Mouse (Mus musculus) embryonic fibroblast, embryonic 13.5 days (primary cell): ENCODE results near the gene Gm49416. TPM values are rescaled to one million over a fixed set of nuclear protein-coding genes. Genes with fewer than 3 reads are reported as not detected.
"Not testable (repeated sequence)": the region's sequence is repeated elsewhere in the genome, so short reads cannot be mapped to it uniquely, and the experiment has no call there.

ENCODE experiments used
- H3K27ac ChIP-seq: 2 replicates; pipeline ENCODE4 v1.5.1; 2012; ENCODE audit warnings: low read length, control low read depth, inconsistent platforms; ENCODE audit not compliant: insufficient read depth
- H3K4me1 ChIP-seq: 2 replicates; pipeline ENCODE4 v1.6.1; 2011; ENCODE audit warnings: low read length; ENCODE audit not compliant: control insufficient read depth, insufficient read depth
- H3K4me3 ChIP-seq: 2 replicates; pipeline ENCODE4 v1.5.1; 2011; ENCODE audit warnings: mild to moderate bottlenecking, control low read depth, low read length; ENCODE audit not compliant: insufficient read depth
- CTCF ChIP-seq: IDR thresholded peaks from 2 replicates; pipeline ENCODE4 v1.5.1; 2011; ENCODE audit warnings: mild to moderate bottlenecking, control low read depth, low read length, moderate library complexity, borderline replicate concordance; ENCODE audit not compliant: insufficient read depth
- POLR2A ChIP-seq: IDR thresholded peaks from 2 replicates; pipeline ENCODE4 v1.6.1; 2011; ENCODE audit warnings: low read depth, mild to moderate bottlenecking, control low read depth, low read length, moderate library complexity
- polyA plus RNA-seq: library from polyadenylated mRNA; stranded (reverse); fragments of >200 nt; gene quantifications from 2 replicates; pipeline ENCODE4 v1.2.4, GENCODE M21; 2011; ENCODE audit warnings: low read depth; ENCODE audit not compliant: missing spikeins, insufficient read length

The Gm49416 gene
- polyA plus RNA-seq, 1 experiment, result 16.8 TPM

DNA sequence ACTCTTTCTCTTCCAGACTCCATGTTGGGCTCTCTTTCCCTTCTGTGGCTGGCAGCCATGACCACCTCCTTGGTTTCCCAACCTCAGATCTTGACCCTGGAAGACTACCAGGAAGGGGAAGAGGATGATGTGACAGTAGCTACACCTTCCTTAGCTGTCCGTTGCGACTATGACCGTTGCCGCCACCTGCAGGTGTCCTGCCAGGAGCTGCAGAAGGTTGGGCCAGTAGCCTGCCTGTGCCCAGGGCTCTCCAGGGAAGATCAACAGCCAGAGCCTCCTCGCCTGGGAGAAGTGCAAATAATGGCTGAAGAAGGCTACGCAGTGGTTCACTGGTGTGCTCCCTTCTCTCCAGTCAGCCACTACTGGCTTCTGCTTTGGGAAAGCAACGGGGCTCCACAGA lies 37.1 kb upstream of the Gm49416 start:
- H3K27ac ChIP-seq, result no peak overlapping the region
- H3K4me1 ChIP-seq, result 0 out of 2 replicates have a peak, but pooled peaks cover 2% of the 10 kb centered on the region
- no peak for TF ChIP-seq CTCF
- TF ChIP-seq POLR2A, result no peak
- no peak overlapping the region for H3K4me3 ChIP-seq

DNA sequence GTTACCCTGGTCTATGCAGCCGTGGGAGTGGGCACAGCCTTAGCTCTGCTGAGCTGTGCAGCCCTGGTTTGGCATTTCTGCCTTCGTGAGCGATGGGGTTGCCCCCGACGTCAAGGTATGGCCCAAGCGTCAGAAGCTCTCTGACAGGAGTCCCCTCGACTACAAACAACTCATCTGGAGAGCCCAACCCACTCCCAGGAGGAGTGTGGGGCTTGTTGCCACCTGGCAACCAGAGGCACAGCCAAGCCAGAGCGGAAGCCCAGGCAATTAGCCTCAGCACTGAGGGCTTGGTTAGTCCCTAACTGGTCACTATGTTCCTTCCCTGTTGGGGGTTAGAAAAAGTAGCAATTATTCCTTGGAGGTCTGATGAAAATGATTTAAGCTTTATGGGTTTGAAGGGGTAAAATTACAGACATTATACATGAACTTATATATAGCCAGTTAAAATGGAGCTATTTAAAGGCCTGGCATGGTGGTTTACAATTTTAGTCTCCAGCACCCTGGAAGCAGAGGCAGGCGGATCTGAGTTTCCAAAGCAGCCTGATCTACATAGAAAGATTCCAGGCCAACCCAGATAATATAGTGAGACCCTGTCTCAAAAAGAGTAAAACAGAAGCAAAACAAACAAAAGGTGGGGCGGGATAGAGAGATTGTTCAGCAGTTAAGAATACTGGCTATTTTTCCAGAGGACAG lies 36.3 kb upstream of the Gm49416 start:
- 0 out of 2 replicates have a peak, but pooled peaks cover 2% of the 10 kb centered on the region for H3K4me1 ChIP-seq
- TF ChIP-seq CTCF (no peak), POLR2A (no peak)
- H3K27ac ChIP-seq, result no peak overlapping the region
- no peak overlapping the region for H3K4me3 ChIP-seq

DNA sequence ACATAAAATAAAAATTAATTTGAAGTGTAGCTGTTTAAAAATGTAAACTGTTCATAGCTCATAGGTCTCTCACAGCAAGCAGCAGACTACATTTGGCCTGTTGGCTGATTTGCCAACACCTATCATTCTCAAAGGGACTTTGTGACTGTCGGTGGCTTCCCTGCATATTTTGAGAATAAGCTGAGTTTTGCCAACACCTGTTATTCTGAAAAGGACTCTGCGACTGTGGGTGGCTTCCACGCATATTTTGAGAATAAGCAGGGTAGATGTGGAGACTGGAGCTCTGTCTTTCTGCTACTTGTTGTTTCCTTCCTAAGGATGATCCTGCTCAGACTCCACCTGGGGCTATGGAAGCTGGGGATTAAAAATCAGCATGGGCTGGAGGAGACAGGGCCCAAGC lies 35.6 kb upstream of the Gm49416 start:
- no peak overlapping the region for H3K4me3 ChIP-seq
- 0 out of 2 replicates have a peak, but pooled peaks cover 2% of the 10 kb centered on the region for H3K4me1 ChIP-seq
- TF ChIP-seq CTCF (no peak), POLR2A (no peak)
- no peak overlapping the region for H3K27ac ChIP-seq

DNA sequence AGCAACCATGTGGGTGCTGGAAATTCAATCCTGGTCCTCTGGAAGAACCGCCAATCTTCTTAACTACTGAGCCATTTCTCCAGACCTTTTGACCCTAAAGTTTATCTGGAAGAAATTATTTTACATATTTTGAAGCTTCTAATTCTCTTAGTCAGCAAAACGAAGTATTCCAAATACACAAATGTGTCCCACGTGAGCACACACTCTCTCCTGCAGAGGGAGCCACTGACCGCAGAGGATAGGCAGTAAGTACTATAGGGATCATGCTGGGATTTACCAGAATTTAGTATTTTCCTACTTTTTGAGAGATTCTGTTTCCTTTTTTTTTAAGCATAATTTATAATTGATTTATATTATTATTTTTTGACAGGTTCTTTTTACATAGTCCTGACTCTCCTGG lies 31.0 kb upstream of the Gm49416 start:
- no peak for TF ChIP-seq POLR2A
- peak; percentile 70; the same call in 1 of the 2 replicates for TF ChIP-seq CTCF

DNA sequence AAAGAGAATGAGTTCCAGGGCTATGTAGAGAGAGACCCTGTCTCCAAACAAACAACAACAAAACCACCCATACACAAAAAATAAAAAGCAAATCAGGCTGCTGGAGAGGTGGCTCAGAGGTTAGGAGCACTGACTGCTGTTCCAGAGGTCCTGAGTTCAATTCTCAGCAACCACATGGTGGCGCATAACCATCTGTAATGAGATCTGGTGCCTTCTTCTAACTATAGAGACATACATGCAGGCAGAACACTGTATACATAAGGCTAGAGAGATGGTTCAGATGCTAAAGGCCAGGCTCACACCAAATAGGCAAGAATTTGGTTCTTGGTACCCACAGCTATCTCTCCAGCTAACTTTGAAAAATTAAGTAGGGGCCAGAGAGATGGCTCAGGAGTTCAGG lies 29.7 kb upstream of the Gm49416 start:
- H3K27ac ChIP-seq, result no peak overlapping the region

More for the DNA sequence above, 31.0 kb upstream of the Gm49416 start:
- H3K4me3 ChIP-seq, result no peak overlapping the region
- H3K27ac ChIP-seq, result no peak overlapping the region
- no peaks in the 10 kb centered on the region for H3K4me1 ChIP-seq

DNA sequence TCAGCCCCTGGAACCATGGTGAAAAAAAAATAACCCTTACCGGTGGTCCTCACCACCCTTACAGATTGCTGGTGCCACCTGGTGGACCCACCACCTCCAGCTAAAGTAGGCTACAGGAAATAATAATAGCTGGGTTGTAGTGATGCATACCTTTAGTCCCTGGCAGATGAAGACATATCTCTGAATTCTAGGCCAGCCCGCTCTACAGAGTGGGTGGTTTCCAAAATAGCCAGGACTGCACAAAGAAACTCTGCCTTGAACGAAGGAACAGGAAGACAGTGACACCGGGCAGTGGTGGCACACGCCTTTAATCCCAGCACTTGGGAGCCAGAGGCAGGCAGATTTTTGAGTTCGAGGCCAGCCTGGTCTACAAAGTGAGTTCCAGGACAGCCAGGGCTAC lies 24.5 kb upstream of the Gm49416 start:
- TF ChIP-seq POLR2A, result no peak
- TF ChIP-seq CTCF, result no peak
- no peak overlapping the region for H3K4me3 ChIP-seq
- no peaks in the 10 kb centered on the region for H3K4me1 ChIP-seq
- H3K27ac ChIP-seq, result no peak overlapping the region

More for the DNA sequence above, 29.7 kb upstream of the Gm49416 start:
- no peaks in the 10 kb centered on the region for H3K4me1 ChIP-seq
- no peak overlapping the region for H3K4me3 ChIP-seq
- no peak for TF ChIP-seq POLR2A
- TF ChIP-seq CTCF, result no peak

DNA sequence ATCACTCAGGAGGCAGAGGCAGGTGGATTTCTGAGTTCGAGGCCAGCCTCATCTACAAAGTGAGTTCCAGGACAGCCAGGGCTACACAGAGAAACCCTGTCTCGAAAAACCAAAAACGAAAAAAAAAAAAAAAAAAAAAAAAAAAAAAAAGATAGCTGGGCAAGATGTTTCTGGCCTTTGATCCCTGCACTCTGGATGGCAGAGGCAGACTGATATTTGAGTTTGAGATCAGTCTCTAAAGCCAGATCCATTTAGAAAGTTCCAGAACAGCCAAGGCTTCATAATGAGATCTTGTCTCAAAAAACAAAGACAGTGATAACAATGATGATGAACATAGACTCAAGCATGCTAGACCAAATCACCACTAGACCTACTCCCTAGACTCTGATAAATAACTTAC lies 18.3 kb upstream of the Gm49416 start:
- not testable (repeated sequence) for H3K27ac ChIP-seq, H3K4me1 ChIP-seq, H3K4me3 ChIP-seq

DNA sequence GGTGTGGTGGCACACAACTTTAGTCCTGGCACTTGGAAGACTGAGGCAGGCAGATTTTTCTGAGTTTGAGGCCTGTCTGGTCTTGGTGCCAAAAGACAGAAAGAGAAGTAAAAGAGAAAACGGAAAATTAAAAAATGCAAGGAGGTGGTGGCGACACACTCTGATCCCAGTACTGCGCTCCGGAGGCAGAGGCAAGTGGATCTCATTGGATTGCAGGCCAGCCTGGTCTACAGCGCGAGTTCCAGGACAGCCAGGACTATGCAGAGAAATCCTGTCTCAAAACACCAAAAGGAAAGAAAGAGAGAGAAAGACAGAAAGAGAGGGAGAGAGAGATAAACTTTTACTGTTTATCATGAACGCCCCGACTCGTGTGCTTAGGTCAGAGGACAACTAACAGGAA lies 17.9 kb upstream of the Gm49416 start:
- no peaks in the 10 kb centered on the region for H3K4me1 ChIP-seq
- TF ChIP-seq POLR2A, result no peak
- TF ChIP-seq CTCF, result no peak
- H3K4me3 ChIP-seq, result peak overlapping the region; percentile 54
- no peak overlapping the region for H3K27ac ChIP-seq

DNA sequence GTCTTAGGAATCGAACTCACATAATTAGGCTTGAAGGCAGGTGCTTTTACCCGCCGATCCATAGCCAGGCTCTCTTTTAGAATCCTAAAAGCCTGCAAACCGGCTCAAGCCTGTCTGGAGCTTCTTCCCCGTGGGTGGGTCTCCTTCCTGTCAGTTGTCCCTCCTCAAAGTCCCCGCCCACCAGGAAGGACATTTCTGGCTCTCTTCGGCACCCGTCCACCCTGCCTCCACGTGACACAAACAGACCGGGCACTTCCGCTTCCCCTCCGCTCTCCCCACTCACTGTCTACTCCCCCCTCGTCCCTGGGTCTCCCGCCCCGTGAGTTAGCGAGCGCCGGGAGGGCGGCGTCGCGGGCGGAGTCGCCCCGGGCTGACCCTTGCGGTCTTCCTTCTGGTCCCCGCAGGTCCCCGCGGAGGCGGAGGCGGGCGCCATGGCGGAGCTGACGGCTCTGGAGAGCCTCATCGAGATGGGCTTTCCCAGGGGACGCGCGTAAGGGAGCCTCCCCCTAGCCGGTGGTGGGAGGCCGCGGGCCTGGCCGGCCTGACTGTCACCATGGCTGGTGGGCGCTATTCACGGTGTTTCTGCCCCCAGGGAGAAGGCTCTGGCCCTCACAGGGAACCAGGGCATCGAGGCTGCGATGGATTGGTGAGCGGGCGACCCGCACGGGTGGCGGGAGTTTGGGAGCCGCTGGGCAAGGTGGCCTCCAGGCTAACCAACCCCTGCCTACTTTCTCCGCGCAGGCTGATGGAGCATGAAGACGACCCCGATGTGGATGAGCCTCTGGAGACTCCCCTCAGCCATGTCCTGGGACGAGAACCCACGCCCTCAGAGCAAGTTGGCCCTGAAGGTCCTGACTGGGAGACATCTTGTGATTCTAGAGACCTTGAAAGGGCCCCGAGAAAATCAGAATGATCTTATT lies 17.2 kb upstream of the Gm49416 start, which contains the start of gene Ubxn1:
Gene Ubxn1 (plus strand): TSS at position 230 of the 920 bp plus-strand sequence.
- H3K27ac ChIP-seq, result peak within 1 kb of the TSS; percentile 69
- H3K4me3 ChIP-seq, result peak within 1 kb of the TSS; percentile 83
- H3K4me1 ChIP-seq, result no peaks in the 10 kb centered on the region
- TF ChIP-seq POLR2A (peak; percentile 62), CTCF (no peak)
